7 mouse cellular contexts compared by ENCODE assay signal in genomic region chr2:133724310-133724709, GRCm38 (mm10).
DNase-seq lines count a peak whose midpoint lies in the region; ATAC-seq and TF ChIP-seq lines count a peak whose summit lies in the region.

No protein-coding gene starts in this region.

- TF ChIP-seq EP300 in liver, embryonic 14.5 days (IDR thresholded peaks at IDR 0.05; ENCODE audit: low read depth), result no peak

- no peak overlapping the region for H3K4me3 ChIP-seq in liver, embryonic 14.5 days (ENCODE audit: insufficient read depth in 1 of 2, low read depth in 2 of 2, low read length in 2 of 2)

- H3K4me2 ChIP-seq in liver, embryonic 14.5 days (ENCODE audit: low read depth), result no peak overlapping the region

- no peak overlapping the region for H3K9ac ChIP-seq in liver, embryonic 14.5 days (replicated peaks)

- no peak for ATAC-seq in liver, embryonic 14.5 days (ENCODE audit: insufficient read depth)
- peak; percentile 50; the same call in 1 of the 2 replicates for ATAC-seq in granulocyte monocyte progenitor cell, adult 5-6 weeks (replicated peaks; ENCODE audit: poor library complexity, severe bottlenecking)

- no peak for DNase-seq in liver, embryonic 14.5 days (ENCODE audit: low read depth in 3 of 3, low spot score in 3 of 3)
- DNase-seq in liver, result no peak
- peak; percentile 69 for DNase-seq in brain, adult 2 months (ENCODE audit: low read depth, low spot score)
- peak; percentile 29 to 54 for DNase-seq in left cerebral cortex, postnatal 25 days (ENCODE audit: low spot score in 2 of 2)
- DNase-seq in right cerebral cortex, postnatal 25 days, result peak; percentile 8
- DNase-seq in c-Kit-positive CD71-positive TER-119-positive erythroid progenitor cells, embryonic 14.5 days (ENCODE audit: low spot score), result no peak

- 66% methylated on average over 7 of the region's 7 CpGs for WGBS in liver, embryonic 14.5 days (ENCODE audit: insufficient replicate concordance)

- no peak overlapping the region for H3K27ac ChIP-seq in liver, embryonic 14.5 days

- H3K4me1 ChIP-seq in liver, embryonic 14.5 days (replicated peaks; ENCODE audit: control insufficient read depth in 2 of 2, insufficient read depth in 2 of 2, low read length in 1 of 2), result no peaks in the 10 kb centered on the region

- intact Hi-C loops in left cerebral cortex, postnatal 25 days (cut with DNase I), result loop anchor here (5.0 to 10.0 kb wide), 2 partner anchors 112 to 610 kb away; no protein-coding TSS in a partner anchor

- TF ChIP-seq CTCF in liver, embryonic 14.5 days (IDR thresholded peaks at IDR 0.05; ENCODE audit: low read depth), result peak; percentile 41

- H3K9me3 ChIP-seq in liver, embryonic 14.5 days (ENCODE audit: control insufficient read depth, low read length), result no peaks in the 10 kb centered on the region

- no peaks in the 10 kb centered on the region for H3K36me3 ChIP-seq in liver, embryonic 14.5 days (replicated peaks; ENCODE audit: control insufficient read depth, insufficient read depth, low read depth)

- H3K27me3 ChIP-seq in liver, embryonic 14.5 days (ENCODE audit: control insufficient read depth, insufficient read depth, low read length), result no peaks in the 10 kb centered on the region; the same call in 1 of the 2 replicates

Comparison
In these comparisons a context has a peak if more than half of its experiments do, and no peak if none do; other contexts are left out.
1. DNase-seq: peak in brain, adult 2 months (single experiment), left cerebral cortex, postnatal 25 days (2 of 2) and right cerebral cortex, postnatal 25 days (single experiment); none in liver, embryonic 14.5 days (0 of 3), liver (single experiment) and c-Kit-positive CD71-positive TER-119-positive erythroid progenitor cells, embryonic 14.5 days (single experiment).